Mouse (Mus musculus) thymus, postnatal 10 days (tissue): ENCODE results near the gene Dse.

Source experiments
- DNase-seq, 2 experiments: peaks; one replicate each; pipeline ENCODE4 v3.0.0; 2021; ENCODE audit warnings: low spot score in 2 of 2

The Dse gene

DNA sequence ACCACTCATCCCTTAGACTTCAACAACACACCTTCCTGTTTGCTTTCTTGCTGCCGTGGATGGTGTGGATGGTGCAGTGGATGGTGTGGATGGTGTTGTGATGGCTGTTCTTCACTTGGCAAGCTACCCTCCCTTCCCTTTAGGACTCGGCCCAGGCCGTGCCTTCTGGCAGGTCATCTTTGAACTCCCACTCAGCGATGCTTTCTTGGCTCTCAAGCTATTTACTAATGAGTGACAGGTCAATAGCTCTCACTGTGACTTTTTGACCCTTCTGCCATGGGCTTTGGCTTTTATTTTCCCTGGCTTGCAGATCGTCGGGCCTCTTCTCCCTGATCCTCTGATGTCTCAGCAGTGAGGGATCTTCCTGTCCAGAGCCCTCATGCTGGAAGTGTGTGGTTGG is 71.1 kb downstream of the Dse start:
- no peak for DNase-seq

DNA sequence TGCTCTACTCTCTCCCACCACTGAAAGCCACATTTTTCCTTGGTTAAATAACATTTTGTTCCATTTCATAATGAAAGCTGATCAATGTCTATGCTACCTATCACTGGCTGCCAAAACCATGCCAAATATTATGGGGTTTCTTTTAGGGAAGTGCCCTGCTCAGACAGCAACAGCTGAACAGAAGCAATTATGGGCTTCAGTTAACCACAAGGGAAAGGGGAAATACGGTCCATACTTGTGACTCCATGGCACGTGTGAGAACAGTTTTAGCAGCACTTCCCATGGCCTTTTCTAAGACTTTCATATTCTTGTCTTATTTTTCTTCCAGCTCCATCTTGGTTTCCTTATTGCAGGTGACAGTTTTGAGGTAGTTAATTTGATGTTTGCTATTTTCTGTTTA is 76.2 kb downstream of the Dse start:
- no peak for DNase-seq

DNA sequence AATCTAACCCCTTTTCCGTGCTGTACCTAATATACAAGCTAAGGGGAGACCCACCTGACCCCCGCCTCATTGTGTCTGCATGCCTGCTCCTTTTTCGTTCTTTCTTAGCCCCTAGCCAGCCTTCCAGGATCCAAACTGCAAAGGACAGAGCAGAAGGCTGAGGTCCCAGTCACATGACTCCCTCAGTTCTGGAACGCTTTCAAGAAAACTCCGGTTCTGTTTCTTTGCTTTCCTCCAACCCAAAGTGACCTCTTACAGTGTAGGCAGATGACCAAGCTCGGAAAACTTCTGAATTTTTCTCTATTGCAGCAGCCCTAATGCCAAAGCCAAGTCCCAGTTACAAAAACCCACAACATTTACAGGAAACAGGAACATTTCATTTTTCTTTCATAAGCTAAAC is 79.1 kb downstream of the Dse start:
- no peak for DNase-seq

DNA sequence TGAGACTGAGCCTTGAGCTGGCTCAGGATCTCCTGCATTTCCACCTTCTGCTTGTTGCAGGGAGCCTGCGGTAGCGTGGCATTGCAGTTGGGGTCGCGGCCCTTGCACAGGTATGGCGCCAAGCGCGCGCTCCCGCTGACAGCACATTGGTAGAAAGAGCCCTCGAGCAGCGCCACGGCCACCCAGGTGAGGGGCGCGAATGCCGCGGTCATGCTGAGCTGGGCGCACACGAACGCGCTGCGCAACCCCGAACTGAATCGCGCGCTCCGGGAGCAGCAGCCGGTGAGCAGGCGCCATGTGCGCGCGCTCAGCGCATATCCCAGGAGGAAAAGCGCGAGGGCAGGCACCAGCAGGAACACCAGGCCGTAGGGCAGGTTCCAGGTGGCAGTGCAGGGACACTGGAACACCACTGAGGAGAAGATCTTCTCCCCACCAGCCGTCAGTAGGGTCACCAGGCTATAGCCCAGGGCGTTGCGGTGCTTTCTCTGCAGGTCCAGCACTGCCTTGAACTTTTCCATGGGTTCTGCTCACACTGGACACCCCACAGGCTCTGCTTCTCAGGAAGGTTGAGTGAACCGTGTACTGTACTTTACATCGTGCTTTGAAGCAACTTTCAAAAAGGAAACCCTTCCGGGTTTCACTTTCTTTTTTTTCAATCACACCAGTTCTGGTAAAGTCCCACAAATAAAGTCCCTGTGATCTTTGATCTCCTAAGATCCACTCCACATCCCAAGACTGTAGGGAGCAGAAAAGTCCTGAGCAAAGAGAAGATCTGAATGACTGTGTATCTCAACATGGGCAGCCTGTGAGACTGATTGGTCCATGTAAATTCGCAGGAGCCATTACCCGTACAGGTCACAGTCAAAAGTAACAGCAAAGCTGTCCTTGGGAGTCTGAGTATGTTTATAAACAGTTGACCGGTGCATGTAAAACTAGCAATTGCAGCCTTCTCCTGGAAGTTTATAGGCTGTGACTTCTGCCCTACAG is 79.8 kb downstream of the Dse start, which contains the start of gene Calhm6:
TSS of gene Calhm6 (minus strand) at position 593 of the 987 bp plus-strand sequence.
- peak; percentile 25 to 52 for DNase-seq

DNA sequence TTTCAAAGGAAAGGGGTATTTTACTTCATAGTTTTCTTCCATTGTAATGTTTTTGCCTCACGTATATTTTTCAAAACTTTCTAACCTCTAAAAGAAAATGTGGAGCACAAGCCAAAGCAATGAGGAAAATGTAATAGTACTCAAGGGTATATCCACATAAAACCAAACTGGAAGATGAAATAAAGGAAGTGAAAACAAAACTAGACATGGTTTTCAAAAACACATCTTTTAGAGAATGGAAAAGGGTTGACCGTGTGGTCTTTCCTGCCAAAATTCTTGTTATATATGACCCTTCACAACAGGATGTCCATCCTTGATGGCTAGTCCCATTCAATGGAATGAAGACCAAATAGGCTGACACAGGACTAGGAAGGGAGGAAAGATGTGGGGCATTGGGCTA is 89.1 kb downstream of the Dse start:
- DNase-seq = no peak

DNA sequence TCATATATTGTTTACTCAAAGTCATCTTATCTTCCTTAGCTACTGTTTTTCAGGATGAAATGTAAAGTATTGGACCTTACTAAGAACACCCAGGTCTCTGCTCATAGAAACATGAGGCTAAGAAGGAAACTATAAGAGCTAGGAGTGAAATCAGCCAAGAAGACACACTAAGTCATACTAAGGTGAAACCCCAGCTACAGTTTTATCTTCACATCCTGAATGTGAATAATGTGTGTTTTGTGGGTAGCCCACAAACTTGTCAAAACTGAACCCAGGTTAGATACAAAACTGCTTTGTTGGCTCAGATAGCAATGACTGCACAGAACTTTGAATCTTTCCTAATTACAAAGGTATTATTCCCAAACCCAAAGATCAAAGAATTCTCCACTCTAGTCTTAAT is 89.7 kb downstream of the Dse start:
- DNase-seq = no peak

DNA sequence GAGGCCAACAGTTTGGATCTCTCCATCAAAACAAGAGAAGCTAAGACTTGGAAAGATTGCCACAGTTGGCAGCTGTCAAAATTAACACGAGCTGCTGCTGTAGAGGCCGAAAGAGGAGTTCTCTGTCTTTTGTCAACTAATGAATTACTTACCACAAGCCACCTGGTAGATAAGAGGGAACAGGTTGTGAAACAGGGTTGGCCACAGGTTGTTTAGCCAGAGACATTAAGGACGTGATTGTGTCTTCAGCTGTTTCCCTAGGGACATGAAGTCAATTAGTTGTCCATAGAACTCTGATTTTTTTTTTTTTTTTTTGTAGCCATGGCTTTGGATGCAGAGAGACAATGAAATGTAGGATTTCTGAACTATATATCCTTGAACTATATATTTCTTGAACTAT is 90.4 kb downstream of the Dse start:
- no peak for DNase-seq

DNA sequence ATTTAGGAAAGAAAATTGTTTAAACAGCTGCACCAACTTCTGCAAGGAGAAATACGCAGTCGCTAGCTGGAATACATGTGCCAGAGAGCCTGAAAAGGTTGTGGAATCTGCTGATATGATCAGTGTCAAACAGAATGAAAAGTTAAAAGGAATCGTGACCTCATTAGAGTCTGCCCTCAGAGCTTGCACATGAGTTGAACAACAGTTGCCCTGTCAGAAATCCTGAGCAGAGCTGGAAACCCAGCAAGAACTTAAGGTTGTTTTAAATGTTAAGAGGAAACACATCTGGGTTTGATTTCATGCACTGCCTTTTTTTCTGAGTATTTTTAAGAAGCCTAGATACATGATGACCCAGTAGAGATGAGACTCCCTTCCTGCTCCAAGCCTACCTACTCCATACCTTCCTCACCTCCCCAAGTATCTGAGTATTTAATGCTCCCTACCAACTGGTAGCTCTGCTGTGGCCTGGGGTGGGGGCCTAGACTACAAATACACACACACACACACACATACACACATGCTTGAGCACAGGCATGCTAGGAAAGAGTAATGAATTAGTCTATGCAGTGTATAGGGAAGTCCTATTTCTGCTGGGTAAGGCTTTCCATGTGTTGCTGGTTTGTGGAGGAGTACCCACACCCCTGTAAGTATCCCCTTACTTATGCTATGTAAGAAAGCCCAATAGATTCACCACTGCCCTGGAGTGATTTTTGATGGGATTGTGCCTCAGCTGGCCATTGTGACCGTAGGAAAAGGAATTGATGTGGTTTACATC is 95.4 kb downstream of the Dse start:
- no peak for DNase-seq

DNA sequence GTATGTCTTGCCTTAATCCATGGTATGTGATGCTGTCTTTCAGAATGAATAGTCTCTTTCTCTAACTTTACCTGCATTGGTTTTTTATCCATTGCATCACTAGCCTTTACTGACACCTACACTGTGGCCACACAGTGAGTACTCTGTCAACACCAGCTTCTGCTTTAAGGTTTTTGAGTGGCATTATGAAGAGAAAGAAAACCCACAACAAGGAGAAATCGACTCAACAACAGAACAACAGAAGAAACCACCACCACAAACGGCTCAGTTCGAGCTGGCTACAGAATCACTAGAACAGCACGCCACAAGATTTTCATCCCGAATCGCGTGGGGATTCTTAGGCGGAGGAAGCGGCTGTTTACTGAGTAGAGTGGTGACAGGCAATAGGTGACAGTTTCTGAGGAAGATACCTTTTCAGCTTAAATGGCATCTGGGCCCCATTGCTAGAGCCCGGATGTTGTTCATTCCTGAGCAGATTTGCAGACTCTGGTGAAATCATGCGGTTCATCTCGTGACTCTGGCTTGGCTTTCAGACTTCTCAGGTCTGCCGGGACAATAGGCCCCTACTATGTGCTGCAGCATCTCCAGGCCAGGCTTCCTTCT is 96.6 kb downstream of the Dse start:
- DNase-seq = peak in 1 of 2 experiments; percentile 17
